Mouse (Mus musculus) kidney, embryonic 14.5 days (tissue): ENCODE data around the gene Litaf. TPM values are rescaled to one million over a fixed set of nuclear protein-coding genes. Genes with fewer than 3 reads are reported as not detected.

Source experiments
- ATAC-seq: fragments of 200-750 bp; cut with Nextera tagmentation; 2 replicates; pipeline ENCODE4 v1.8.0; 2017; ENCODE audit warnings: moderate number of reproducible peaks, mild to moderate bottlenecking, moderate TSS enrichment, moderate library complexity; ENCODE audit not compliant: low FRiP score, low TSS enrichment
- H3K27ac ChIP-seq: fragments of 300-500 bp; sonication (generic); 2 replicates; pipeline ENCODE4 v1.5.1; 2014; ENCODE audit warnings: low read depth, mild to moderate bottlenecking, low read length, moderate library complexity, mixed read lengths
- H3K27me3 ChIP-seq: fragments of 300-500 bp; sonication (generic); 2 replicates; pipeline ENCODE4 v1.6.1; 2014; ENCODE audit warnings: mild to moderate bottlenecking, low read length; ENCODE audit not compliant: control insufficient read depth, insufficient read depth
- H3K36me3 ChIP-seq: fragments of 300-500 bp; sonication (generic); 2 replicates; pipeline ENCODE4 v1.6.1; 2014; ENCODE audit warnings: low read length, mixed read lengths; ENCODE audit not compliant: control insufficient read depth, insufficient read depth
- H3K4me1 ChIP-seq: fragments of 300-500 bp; sonication (generic); 2 replicates; pipeline ENCODE4 v1.6.1; 2014; ENCODE audit warnings: low read length, mixed read lengths; ENCODE audit not compliant: control insufficient read depth, insufficient read depth
- H3K4me2 ChIP-seq: fragments of 300-500 bp; sonication (generic); replicated peaks from 2 replicates; pipeline ENCODE4 v1.6.1; 2014; ENCODE audit warnings: low read depth, mild to moderate bottlenecking, low read length
- H3K4me3 ChIP-seq: fragments of 300-500 bp; sonication (generic); 2 replicates; pipeline ENCODE4 v1.5.1; 2014; ENCODE audit warnings: mild to moderate bottlenecking, low read length
- H3K9ac ChIP-seq: fragments of 300-500 bp; sonication (generic); 2 replicates; pipeline ENCODE4 v1.6.1; 2014; ENCODE audit warnings: low read depth, mild to moderate bottlenecking, low read length, moderate library complexity
- H3K9me3 ChIP-seq: fragments of 300-500 bp; sonication (generic); 2 replicates; pipeline ENCODE4 v1.6.1; 2016; ENCODE audit warnings: low read length; ENCODE audit not compliant: control insufficient read depth
- WGBS: fragments of 180-500 bp; shearing (Covaris S2); extraction: QIAGEN DNeasy Blood & Tissue Kit; methylation state at CpG from one replicate; pipeline ENCODE4 v1.1.7; 2014; 5-methylcytosine and 5-hydroxymethylcytosine counted together
- polyA plus RNA-seq: library from polyadenylated mRNA; unstranded; fragments of >200 nt; fragmentation: Nextera tagmentation; extraction: Ambion mirVana; gene quantifications from 2 replicates; pipeline ENCODE4 v1.2.1, GENCODE M21; 2014

Gene Litaf
- polyA plus RNA-seq, 1 experiment from 2014 or later = 121 TPM

DNA sequence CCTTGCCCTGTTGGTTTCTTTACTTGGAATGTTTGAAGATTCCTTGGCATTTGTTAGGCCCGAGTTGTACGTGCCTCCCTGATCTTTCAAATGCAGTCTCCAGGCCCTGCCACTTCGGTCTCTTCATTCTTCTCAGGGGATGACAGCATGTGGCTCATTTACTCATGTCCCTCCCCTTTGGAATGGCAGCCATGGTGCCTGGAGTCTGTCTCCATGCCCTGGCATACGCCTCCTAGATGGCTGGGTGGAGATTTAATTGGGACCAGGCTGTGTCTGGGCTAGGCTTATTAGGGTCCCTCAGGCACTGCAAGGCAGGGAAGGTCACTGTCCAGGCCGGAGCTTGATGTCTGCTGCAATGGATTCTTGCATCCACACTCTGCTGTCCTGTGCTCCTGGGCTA, 10.0 kb downstream of the Litaf start:
- 83% methylated on average over 5 of the region's 5 CpGs for WGBS
- Histone ChIP-seq H3K36me3 (no peaks in the 10 kb centered on the region), H3K4me3 (no peak overlapping the region), H3K9me3 (no peaks in the 10 kb centered on the region), H3K27ac (no peak overlapping the region), H3K27me3 (no peaks in the 10 kb centered on the region), H3K9ac (no peak overlapping the region), H3K4me1 (no peaks in the 10 kb centered on the region), H3K4me2 (no peak overlapping the region)
- ATAC-seq = no peak

DNA sequence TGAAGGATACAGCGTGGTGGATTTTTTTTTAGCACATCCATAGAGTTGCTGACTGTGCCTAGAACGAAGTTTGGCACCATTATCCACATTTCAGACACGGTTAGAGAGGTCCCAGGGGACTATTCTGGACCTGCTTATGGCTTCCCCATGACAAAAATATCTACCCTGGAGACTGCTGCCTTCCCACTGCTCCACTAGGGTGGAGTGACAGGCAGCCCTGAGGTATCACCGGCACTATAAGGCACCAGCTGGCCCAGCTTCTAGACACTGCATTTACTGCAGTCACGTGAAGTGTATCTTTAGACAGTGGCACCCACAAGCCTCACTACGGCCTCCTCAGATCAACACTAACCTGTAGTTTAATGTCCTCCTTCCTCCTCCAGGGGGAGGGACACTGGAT, 11.1 kb downstream of the Litaf start:
- no peaks in the 10 kb centered on the region for H3K4me1 ChIP-seq
- WGBS = 83% methylated on average over 6 of the region's 6 CpGs
- H3K4me3 ChIP-seq = no peak overlapping the region
- H3K27me3 ChIP-seq = no peaks in the 10 kb centered on the region
- H3K9ac ChIP-seq = no peak overlapping the region
- no peaks in the 10 kb centered on the region for H3K36me3 ChIP-seq
- H3K27ac ChIP-seq = no peak overlapping the region
- no peaks in the 10 kb centered on the region for H3K9me3 ChIP-seq
- no peak for ATAC-seq
- H3K4me2 ChIP-seq = no peak overlapping the region

GRCm38 (mm10) chr16:11054409-11054808, 11.5 kb downstream of the Litaf start:
- no peak for ATAC-seq
- H3K9ac ChIP-seq = no peak overlapping the region
- no peaks in the 10 kb centered on the region for H3K27me3 ChIP-seq
- WGBS = 73% methylated on average over 6 of the region's 6 CpGs
- H3K4me1 ChIP-seq = no peaks in the 10 kb centered on the region
- H3K9me3 ChIP-seq = no peaks in the 10 kb centered on the region
- H3K4me3 ChIP-seq = no peak overlapping the region
- H3K36me3 ChIP-seq = no peaks in the 10 kb centered on the region
- H3K27ac ChIP-seq = no peak overlapping the region
- H3K4me2 ChIP-seq = no peak overlapping the region

- Histone ChIP-seq H3K9ac (no peak overlapping the region), H3K4me1 (no peaks in the 10 kb centered on the region), H3K27me3 (no peaks in the 10 kb centered on the region), H3K9me3 (no peaks in the 10 kb centered on the region), H3K27ac (no peak overlapping the region), H3K36me3 (no peaks in the 10 kb centered on the region), H3K4me2 (no peak overlapping the region), H3K4me3 (no peak overlapping the region)
- ATAC-seq = no peak
- WGBS = 85% methylated on average over 11 of the region's 11 CpGs
Observed at GRCm38 (mm10) chr16:11051134-11051533, 14.8 kb downstream of the Litaf start.

- no peaks in the 10 kb centered on the region for H3K36me3 ChIP-seq
- 84% methylated on average over 2 of the region's 2 CpGs for WGBS
Observed at GRCm38 (mm10) chr16:11050226-11050625, 15.7 kb downstream of the Litaf start.

DNA sequence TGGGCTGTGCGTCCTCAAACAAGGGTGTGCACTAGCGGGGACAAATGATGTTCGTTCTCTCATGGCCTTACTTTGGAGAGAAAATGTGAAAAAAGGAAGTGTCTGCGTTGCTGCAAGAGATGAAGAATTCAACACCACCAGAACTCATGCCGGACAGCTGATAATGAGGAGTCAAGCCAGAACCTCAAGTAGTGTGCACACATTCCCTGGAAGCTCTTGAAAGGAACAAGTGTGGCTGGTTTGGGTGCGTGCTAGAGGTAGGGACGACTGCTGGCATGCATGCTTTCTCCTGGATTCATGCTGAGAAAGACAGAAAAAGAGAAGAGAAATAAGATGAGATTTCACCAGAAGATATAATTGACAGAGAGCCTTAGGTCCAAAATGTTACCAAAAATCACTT, 18.8 kb downstream of the Litaf start:
- Histone ChIP-seq H3K36me3 (no peaks in the 10 kb centered on the region), H3K9me3 (no peaks in the 10 kb centered on the region), H3K4me1 (no peaks in the 10 kb centered on the region), H3K27ac (no peak overlapping the region), H3K4me2 (no peak overlapping the region), H3K9ac (no peak overlapping the region), H3K27me3 (no peaks in the 10 kb centered on the region), H3K4me3 (no peak overlapping the region)
- no peak for ATAC-seq
- WGBS = 88% methylated on average over 7 of the region's 7 CpGs

More at GRCm38 (mm10) chr16:11050226-11050625, 15.7 kb downstream of the Litaf start:
- no peak overlapping the region for H3K27ac ChIP-seq
- no peak overlapping the region for H3K4me3 ChIP-seq
- no peaks in the 10 kb centered on the region for H3K27me3 ChIP-seq
- H3K9ac ChIP-seq = no peak overlapping the region
- H3K4me2 ChIP-seq = no peak overlapping the region
- ATAC-seq = no peak
- no peaks in the 10 kb centered on the region for H3K9me3 ChIP-seq
- no peaks in the 10 kb centered on the region for H3K4me1 ChIP-seq

DNA sequence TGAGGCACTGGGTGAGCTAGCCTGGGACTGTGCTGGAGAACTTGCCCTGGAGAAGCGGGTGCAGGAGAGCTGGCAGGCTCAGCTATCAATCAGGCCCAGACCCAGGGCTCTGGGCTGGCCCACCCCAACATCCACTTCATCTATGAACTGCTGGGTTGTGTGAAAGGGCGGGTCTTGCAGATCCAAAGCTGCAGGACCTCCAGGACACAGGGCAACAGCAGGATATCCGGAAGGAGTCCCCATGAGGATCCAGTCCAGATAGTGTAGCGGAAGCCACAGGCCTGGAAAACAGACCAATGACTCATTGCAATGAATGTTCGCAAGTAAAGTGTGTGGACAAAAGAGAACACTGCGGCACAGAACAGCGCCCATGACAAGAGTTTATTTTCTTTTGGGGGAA, 19.5 kb downstream of the Litaf start:
- Histone ChIP-seq H3K36me3 (no peaks in the 10 kb centered on the region), H3K4me2 (no peak overlapping the region), H3K27me3 (no peaks in the 10 kb centered on the region), H3K27ac (no peak overlapping the region), H3K9me3 (no peaks in the 10 kb centered on the region), H3K9ac (no peak overlapping the region), H3K4me3 (no peak overlapping the region), H3K4me1 (no peaks in the 10 kb centered on the region)
- no peak for ATAC-seq
- WGBS = 84% methylated on average over 7 of the region's 7 CpGs

DNA sequence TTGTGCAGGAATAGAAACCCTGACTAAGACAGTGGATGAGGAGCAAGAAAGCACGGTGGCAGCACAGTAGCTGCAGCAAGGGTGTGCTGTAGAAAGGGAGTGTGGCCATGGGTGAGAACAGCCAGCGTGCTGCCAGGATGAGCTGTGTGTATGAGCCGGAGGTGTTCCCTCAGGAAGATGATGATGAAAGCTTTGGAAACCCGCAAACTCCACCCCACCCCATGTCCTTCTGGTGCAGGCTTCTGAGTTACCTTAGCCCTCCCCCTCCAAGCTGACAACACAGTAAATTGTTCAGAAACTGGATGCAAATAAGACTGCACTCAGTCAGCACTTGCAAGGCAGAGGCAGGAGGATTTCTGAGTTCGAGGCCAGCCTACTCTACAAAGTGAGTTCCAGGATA, 22.7 kb downstream of the Litaf start:
- Histone ChIP-seq H3K27ac (no peak overlapping the region), H3K27me3 (no peaks in the 10 kb centered on the region), H3K4me3 (no peak overlapping the region), H3K9ac (no peak overlapping the region), H3K4me1 (no peaks in the 10 kb centered on the region), H3K4me2 (no peak overlapping the region), H3K36me3 (no peaks in the 10 kb centered on the region), H3K9me3 (no peaks in the 10 kb centered on the region)
- ATAC-seq = no peak
- 89% methylated on average over 5 of the region's 5 CpGs for WGBS

GRCm38 (mm10) chr16:11040603-11041002, 25.4 kb downstream of the Litaf start:
- no peak overlapping the region for H3K4me2 ChIP-seq
- H3K4me3 ChIP-seq = no peak overlapping the region
- H3K27ac ChIP-seq = no peak overlapping the region
- no peaks in the 10 kb centered on the region for H3K36me3 ChIP-seq
- 0 out of 2 replicates have a peak, but pooled peaks cover 4% of the 10 kb centered on the region for H3K4me1 ChIP-seq
- WGBS = 88% methylated on average over 2 of the region's 2 CpGs
- no peaks in the 10 kb centered on the region for H3K27me3 ChIP-seq
- H3K9ac ChIP-seq = no peak overlapping the region
- no peaks in the 10 kb centered on the region for H3K9me3 ChIP-seq
- no peak for ATAC-seq
